8 mouse cellular contexts compared by ENCODE assay signal in the genomic region with DNA sequence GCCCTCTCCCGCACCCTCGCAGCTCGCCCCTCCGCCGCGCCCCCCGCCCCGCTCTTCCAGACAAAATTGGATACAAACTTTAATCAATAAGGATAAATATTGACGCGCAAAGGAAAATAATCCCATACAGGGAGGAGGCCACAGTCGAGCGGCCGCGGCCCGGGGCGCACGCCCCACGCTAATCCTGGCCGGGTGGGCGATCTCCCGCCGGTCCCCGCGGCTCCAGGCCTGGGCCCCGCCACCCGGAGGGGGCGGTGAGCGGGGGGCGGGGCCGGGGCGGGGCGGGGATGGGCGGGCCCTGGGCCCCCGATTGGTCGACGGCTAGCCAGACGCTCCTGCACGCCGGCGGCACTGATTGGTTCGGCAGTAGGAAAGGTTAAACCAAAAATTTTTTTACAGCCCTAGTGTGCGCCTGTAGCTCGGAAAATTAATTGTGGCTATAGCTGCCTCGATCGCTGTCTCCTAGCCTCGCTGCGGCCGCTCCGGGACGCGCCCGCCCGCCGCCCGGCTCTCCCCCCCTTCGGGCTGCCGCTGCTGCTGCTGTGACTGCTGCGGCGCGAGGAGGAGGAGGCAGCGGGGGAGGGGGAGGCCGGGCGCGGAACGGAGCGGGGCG. TPM values are rescaled to one million over a fixed set of nuclear protein-coding genes. Genes with fewer than 3 reads are reported as not detected.
DNase-seq lines count a peak whose midpoint lies in the region; ATAC-seq and TF ChIP-seq lines count a peak whose summit lies in the region.

No protein-coding gene starts in this region.

- no peak overlapping the region for H3K9ac ChIP-seq in neural tube, embryonic 14.5 days (replicated peaks; ENCODE audit: low read depth, low read length)

- no peaks in the 10 kb centered on the region for H3K9me3 ChIP-seq in neural tube, embryonic 14.5 days (ENCODE audit: control insufficient read depth, low read length)

- no peak for TF ChIP-seq CTCF in gastrocnemius, adult 2 months (IDR thresholded peaks at IDR 0.05)

- H3K27ac ChIP-seq in gastrocnemius, adult 2 months = no peak overlapping the region
- no peak overlapping the region for H3K27ac ChIP-seq in neural tube, embryonic 14.5 days (ENCODE audit: low read depth, low read length)

- DNase-seq in gastrocnemius, adult 2 months = peak; percentile 21
- no peak for DNase-seq in gastrocnemius, adult 18-20 months (ENCODE audit: low spot score)
- peak; percentile 80 for DNase-seq in ZHBTc4 (ENCODE audit: low read depth, low spot score)
- DNase-seq in frontal cortex, postnatal 25 days (ENCODE audit: low spot score in 2 of 2) = peak; percentile 76 to 83
- peak; percentile 92 to 96 for DNase-seq in left cerebral cortex, postnatal 25 days (ENCODE audit: low spot score in 2 of 2)
- no peak for DNase-seq in T-cell, adult 2 months (ENCODE audit: low spot score)

- peak overlapping the region; percentile 63 for H3K4me3 ChIP-seq in gastrocnemius, adult 2 months
- H3K4me3 ChIP-seq in neural tube, embryonic 14.5 days (ENCODE audit: low read depth, low read length) = peak overlapping the region; percentile 2; the same call in 1 of the 2 replicates

- H3K36me3 ChIP-seq in neural tube, embryonic 14.5 days (ENCODE audit: control insufficient read depth, insufficient read depth, low read length) = no peaks in the 10 kb centered on the region

- no peaks in the 10 kb centered on the region for H3K4me1 ChIP-seq in neural tube, embryonic 14.5 days (ENCODE audit: control insufficient read depth, insufficient read depth, low read length)

- H3K4me2 ChIP-seq in neural tube, embryonic 14.5 days (ENCODE audit: low read depth, low read length) = peak overlapping the region; percentile 20; the same call in 1 of the 2 replicates

- peak; percentile 48; the same call in 1 of the 2 replicates for ATAC-seq in neural tube, embryonic 14.5 days (ENCODE audit: low read depth)
- ATAC-seq in megakaryocyte progenitor cell, adult 5-6 weeks (replicated peaks; ENCODE audit: poor library complexity) = no peak

- H3K27me3 ChIP-seq in neural tube, embryonic 14.5 days (ENCODE audit: control insufficient read depth, insufficient read depth, low read length) = peaks cover 69% of the 10 kb centered on the region

- WGBS in neural tube, embryonic 14.5 days = under 1% methylated on average over 38 of the region's 67 CpGs

- intact Hi-C loops in gastrocnemius, adult 2 months (cut with DNase I) = no loop called here
- intact Hi-C loops in left cerebral cortex, postnatal 25 days (cut with DNase I) = loop anchor here (2.0 kb wide), 1 partner anchor 729 kb away; no protein-coding TSS in a partner anchor

RNA-seq across cellular contexts. Expression of a gene that starts 1.2 kb away (rescaled TPM):
- total RNA-seq in gastrocnemius, adult 2 months (2021) = not detected
- not detected for total RNA-seq in gastrocnemius, adult 18-20 months (2021)
- 100 to 1,000 TPM; 105 to 109 TPM for total RNA-seq in left cerebral cortex, postnatal 25 days (2021)
- polyA plus RNA-seq in neural tube, embryonic 14.5 days (2014; fragmentation: Nextera tagmentation; extraction: Ambion mirVana) = not detected in 2 replicates
- total RNA-seq in megakaryocyte progenitor cell, adult 5-6 weeks (2015) = not detected in 2 replicates
- total RNA-seq in megakaryocyte progenitor cell, adult 5-6 weeks (2017) = not detected in 2 replicates

RNA-seq across cellular contexts. Expression of a gene that starts 1.3 kb away (rescaled TPM):
- total RNA-seq in gastrocnemius, adult 2 months (2021) = not detected
- not detected for total RNA-seq in gastrocnemius, adult 18-20 months (2021)
- 1 to 10 TPM; 6.2 to 8.5 TPM for total RNA-seq in left cerebral cortex, postnatal 25 days (2021)
- not detected in 2 replicates for polyA plus RNA-seq in neural tube, embryonic 14.5 days (2014; fragmentation: Nextera tagmentation; extraction: Ambion mirVana)
- total RNA-seq in megakaryocyte progenitor cell, adult 5-6 weeks (2015) = not detected in 2 replicates
- total RNA-seq in megakaryocyte progenitor cell, adult 5-6 weeks (2017) = not detected in 2 replicates

Comparison
In these comparisons a context has a peak if more than half of its experiments do, and no peak if none do; other contexts are left out.
1. DNase-seq: peak in gastrocnemius, adult 2 months (single experiment), ZHBTc4 (single experiment), frontal cortex, postnatal 25 days (2 of 2) and left cerebral cortex, postnatal 25 days (2 of 2); none in gastrocnemius, adult 18-20 months (single experiment) and T-cell, adult 2 months (single experiment).
2. RNA of a gene that starts 1.2 kb away (total RNA-seq): 105 to 109 TPM in left cerebral cortex, postnatal 25 days; not detected in gastrocnemius, adult 2 months, not detected in gastrocnemius, adult 18-20 months and not detected in megakaryocyte progenitor cell, adult 5-6 weeks; every median in the first group is over 100 times any median in the second.
3. RNA of a gene that starts 1.3 kb away (total RNA-seq): 6.2 to 8.5 TPM in left cerebral cortex, postnatal 25 days; not detected in gastrocnemius, adult 2 months, not detected in gastrocnemius, adult 18-20 months and not detected in megakaryocyte progenitor cell, adult 5-6 weeks; every median in the first group is over 4 times any median in the second.